Mouse (Mus musculus) v-Abl transformed pro-B cells (cell line): ENCODE data around the gene Fbxl22.

Source experiments
- in situ Hi-C, 2 experiments: fragments of 400-800 bp; cut with MboI; formaldehyde crosslinking; loops; one replicate each; pipeline ENCODE4 v1.15.1; 2025; ENCODE audit not compliant: unreplicated experiment in 2 of 2

Gene Fbxl22

DNA sequence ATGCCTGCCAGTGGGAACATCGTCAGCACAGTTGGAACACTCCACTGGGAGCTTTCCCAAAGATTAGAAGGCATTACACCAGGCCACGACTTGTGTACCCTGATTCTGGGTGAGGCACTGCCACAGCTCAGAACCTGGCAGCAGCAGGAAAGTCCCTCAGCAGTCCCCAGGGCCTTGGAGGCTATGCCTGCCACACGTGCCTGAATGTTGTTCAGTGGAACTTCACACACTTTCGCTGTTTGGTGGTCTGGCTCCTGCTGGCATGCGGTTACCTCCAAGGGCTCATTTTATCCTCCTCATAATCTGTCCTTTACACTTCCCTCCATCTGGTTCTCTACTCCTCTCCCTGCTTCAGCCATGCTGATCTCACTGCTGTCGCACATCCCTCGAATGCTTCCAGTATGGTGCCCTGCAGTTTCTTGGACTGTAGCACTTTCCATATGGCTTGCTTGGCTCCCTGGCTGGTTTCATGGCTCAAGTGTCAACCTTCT is 4.0 kb downstream of the Fbxl22 start:
- in situ Hi-C loops = loop anchor here (5.0 kb wide), 2 partner anchors 132 to 137 kb away; no protein-coding TSS in a partner anchor

DNA sequence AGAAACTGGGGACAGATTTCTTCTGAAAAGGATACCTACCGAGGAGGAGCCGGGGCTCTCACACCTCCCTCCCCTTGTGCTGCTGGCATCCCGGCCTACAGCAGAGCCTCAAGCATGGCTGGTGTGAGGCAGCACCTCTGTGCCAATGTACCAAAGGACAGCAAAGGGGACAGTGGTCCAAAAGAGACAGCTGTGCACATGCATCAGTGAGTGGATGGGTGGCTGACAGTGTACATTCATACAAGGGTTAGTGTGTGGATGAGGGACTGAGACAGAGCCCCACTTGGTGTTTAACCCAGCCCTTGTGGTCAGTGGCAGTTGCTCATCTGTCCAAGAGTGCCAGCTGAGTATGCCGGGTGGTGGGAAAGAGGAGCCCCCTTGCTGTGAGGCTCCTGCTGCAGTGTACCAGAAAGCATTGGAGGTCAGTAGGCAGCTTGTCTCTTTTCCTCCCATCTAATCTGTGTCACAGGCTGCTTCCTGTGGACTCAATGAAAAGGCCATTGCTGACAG is 5.4 kb downstream of the Fbxl22 start:
- in situ Hi-C loops = no loop called here

DNA sequence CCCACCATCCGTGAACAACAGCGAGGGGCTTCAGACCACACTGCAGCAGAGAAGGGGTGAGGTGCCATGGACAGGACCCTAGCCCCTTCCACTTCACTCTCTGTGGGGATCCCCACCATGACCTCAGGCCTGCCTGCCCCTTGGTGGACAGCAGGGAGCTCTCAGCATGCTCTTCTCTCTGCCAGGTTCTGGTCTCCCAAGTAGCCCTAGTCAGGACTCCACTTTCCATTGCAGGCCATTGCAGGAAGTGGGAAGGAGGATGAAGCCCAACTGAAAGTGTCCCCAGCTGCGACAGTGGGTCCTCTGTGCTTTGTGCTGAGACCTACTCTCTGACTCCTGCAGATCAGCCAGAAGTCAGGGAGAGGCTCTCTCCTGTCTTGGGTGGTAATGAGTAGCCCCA is 6.7 kb downstream of the Fbxl22 start:
- in situ Hi-C loops = no loop called here

DNA sequence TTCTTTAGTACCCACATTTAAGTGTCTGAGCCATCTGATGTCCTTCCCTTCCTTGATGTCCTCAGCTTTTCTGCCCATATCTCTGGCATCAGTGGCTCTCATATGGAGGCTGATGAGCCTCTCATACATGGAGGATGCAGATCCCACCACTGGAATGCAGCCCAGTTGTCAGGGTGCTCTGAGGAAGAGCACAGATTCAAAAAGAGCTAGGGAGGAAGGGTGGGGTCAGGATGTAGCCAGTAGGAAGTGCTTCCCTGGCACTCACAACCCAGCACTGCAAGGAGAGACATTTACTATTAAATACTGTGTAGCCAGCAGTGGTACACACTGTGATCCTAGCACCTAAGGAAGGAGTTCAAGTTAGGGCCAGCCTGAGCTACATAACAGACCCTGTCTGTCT is 8.0 kb downstream of the Fbxl22 start:
- in situ Hi-C loops = no loop called here

DNA sequence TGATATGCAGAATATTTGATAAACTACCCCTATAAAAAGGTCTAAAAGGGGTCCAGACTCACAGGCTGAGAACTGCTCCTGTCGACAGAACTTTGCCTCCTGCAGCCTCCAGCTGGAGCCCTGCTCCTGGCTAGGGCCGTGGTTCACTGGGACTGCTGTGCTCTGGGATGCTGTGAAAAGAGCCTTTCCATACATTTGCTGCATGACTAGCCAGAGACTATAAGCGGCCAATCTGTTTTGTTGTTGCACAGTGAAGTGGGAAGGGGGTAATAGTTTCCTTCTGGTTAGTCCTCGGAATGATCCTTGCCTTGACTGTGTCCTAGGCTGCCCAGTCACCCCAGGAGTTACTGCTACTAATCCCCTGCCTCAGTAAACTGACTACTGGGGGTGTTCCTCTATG is 8.4 kb downstream of the Fbxl22 start:
- in situ Hi-C loops = no loop called here

DNA sequence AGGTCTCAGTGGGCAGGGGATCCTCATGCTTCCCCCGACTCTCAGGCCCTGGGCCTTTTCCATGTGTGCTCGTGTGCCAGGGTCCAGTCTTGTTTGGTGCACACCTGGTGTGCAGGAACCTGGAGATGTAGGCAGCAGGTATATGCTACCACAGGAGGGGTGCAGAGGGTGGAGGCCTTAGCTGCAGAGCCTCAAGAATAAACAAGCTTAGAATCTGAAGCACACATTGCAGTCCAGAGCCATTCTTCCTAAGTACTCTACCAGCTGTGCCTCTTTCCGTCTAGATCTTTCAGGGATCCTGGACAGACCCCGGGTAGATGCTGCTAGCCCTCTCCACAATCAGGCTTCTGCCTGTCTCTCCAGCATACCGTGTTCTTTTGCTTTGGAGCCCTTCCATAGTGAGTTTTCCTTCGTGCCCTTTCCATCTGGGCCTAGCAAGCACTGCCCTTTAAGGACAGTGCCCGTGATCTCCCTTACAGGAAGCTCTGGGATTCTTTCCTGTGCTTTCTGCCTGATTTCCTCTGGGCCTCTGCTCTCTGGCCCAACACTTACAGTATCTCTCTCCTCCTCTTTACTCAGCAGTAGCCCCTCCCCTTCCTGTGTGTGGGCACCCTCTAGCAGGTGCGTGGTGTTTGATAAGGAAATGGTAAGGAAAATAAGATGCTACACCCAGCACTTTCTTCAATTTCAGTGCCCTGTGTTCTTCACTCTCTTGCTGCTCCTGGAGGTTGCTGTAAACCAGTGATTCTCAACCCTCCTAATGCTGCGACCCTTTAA is 9.1 kb downstream of the Fbxl22 start:
- in situ Hi-C loops = no loop called here

DNA sequence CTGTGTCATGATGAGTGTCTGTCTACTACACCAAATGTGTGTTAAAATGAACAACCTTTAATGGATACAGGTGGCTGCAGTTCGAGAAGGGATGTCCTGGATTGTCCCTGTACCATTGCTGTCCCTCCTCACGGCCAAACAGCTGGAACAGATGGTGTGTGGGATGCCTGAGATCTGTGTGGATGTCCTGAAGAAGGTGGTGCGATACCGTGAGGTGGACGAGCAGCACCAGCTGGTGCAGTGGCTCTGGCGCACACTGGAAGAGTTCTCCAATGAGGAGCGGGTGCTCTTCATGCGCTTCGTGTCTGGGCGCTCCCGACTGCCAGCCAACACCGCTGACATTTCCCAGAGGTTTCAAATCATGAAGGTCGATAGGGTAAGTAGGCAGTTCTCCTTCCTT is 9.9 kb downstream of the Fbxl22 start:
- in situ Hi-C loops = no loop called here

DNA sequence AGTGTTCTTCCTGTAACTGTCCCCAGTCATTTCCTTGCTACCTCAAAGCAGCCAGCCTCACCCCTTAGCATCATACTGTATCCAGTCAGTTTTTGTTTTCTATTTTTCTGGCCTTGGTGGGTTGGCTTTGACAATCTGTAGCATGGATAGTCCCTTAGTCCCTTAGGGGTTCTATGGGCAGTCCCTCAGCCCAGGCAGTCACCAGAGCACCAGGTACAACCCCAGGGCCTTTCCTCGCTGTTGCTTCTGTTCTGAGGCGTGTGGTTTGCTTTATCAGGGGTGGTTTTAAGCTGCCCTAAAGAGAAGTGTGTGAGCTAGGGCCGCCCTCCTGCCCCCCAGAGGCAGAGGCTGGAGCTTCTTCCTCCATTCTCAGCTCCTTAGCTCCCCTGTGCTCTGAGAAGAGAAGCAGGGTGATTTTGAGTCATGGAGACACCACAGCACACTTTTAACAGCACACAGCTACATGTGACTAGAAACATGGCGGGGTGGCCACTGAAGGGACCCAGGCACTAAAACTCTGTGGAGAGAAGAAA is 10.4 kb downstream of the Fbxl22 start:
- in situ Hi-C loops = no loop called here

DNA sequence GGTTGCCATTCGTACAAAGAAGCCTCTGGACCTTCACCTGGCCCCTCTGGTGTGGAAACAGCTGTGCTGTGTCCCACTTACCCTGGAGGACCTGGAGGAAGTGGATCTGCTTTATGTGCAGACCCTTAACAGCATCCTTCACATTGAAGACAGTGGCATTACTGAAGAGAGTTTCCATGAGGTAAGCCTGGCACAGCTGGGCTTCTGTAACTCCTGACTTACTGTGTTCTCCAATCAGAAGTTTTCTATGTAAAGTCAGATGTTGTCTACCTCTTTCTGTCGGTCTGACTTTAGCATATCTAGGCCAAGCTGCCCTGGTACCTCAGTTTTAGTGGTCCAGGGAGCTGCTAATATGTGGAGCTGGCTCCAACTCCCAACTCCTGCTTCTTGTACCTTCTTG is 13.1 kb downstream of the Fbxl22 start:
- in situ Hi-C loops = no loop called here

DNA sequence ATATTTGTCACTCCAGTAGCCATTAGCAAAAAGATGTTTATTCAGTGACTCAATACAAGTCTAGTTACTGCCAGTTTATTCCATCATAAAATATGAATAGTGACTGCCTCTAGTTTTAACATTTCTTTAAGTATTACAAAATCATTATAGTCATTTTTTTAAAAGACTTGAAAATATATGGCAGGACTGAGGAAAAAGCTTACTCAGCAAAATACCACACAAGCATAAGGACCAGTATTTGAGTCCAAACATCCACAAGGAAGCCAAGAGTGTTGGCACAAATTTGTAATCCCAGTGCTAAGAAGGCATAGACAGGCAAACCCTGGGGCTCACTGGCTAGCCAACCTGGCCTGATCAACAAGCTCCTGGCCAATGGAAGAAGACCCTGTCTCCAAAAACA is 20.4 kb downstream of the Fbxl22 start:
- in situ Hi-C loops = no loop called here

DNA sequence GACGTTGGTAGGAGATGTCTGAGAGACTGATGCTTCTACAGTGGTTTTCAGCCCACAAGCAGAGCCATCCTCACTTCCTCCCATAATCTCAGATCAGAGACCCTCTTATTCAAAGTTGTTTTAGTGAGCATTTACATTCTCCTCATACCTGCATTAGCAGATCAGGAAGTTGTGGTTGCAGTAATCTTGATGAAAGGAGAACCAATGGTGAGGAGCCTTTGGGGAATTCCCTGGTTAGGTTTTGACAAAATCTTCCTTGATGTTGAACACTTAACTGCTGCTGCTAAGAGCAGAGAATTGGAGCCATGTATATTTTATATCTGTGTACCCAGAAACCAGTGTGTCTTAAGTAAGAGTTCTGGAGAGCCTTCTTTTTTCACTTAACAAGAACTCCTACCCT is 22.0 kb downstream of the Fbxl22 start:
- in situ Hi-C loops = no loop called here

DNA sequence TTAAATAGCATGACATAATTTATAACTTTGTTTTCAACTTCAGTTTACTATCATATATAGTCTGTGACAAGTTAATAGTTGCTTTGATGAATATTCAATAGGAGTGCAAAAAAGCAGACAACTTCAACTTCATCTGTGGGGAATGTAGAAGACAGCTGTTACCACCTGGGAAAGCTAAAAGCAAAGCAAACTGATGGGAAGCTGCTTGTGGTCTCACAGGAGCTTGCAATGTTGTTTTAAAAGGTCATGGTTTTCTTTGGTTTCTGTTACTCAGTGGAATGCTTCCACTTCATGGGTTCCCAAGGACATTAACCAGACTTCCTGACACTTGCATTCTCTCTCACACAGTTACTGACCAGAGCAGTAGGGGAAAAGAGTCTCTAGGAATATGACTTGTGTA is 25.6 kb downstream of the Fbxl22 start:
- in situ Hi-C loops = no loop called here

DNA sequence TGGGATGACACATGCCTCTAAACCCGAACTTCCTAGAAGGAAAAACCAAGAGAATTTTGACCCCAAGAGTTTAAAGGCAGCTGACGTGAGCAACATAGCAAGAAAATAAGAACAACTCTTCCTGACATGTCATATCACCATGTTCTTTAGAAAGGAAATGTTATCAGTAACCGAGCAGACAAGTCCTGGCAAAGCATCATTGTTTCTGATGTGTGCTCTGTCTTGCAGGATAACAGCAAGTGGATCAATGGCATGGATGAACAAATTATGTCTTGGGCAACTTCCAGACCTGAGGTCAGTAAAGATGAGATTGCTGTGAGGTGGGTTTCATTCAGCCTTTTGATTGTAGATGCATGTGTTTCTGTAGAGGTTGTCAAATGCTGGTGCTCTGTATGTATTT is 31.0 kb downstream of the Fbxl22 start:
- in situ Hi-C loops = no loop called here

DNA sequence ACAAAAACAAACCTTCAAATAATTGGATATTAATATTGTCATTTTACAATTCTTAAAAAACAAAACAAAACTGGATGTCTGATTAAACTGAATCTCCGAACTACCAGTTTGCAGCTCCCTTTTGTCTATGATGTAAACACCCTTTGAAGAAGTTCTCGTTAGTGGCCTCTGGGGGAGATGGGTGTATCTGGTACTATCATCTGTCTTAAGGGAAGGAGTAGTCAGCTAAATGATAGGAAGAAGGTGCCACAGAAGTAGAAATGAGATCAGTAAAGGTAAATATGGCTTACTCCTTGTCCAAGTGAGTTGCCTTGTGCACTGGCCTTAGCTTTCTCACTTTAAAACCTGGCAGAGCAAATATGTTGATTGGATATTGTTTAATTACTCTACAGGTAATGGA is 36.6 kb downstream of the Fbxl22 start:
- in situ Hi-C loops = no loop called here

DNA sequence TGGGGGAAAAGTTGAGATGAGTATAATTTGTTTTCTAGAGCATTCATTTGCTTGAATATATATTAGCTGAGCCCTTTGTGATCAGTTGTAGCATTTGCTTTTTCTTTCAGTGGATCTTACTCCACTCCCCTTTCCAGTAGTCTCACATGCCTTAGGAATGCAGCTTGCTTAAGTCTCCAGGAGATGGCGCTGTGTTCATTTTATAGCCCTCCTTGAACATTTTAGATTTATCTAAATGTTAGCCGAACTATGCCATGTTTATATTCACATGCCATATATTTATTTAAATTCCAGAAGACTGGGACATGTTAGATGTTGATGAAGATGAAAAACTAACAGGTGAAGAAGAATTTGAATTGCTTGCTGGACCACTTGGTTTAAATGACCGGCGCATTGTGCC is 49.3 kb downstream of the Fbxl22 start:
- in situ Hi-C loops = loop anchor here (5.0 to 25.0 kb wide), 5 partner anchors 227 to 472 kb away; partner anchors contain the start of gene Rps27l (in 1 of the 2)
